Mouse (Mus musculus): ENCODE measurements at regions not wholly inside any gene's neighbourhood (a gene's known extent, or its start where the extent isn't known, plus 50 kb on each side); places are given as distances from the start of the nearest gene placed in this dataset.

DNA sequence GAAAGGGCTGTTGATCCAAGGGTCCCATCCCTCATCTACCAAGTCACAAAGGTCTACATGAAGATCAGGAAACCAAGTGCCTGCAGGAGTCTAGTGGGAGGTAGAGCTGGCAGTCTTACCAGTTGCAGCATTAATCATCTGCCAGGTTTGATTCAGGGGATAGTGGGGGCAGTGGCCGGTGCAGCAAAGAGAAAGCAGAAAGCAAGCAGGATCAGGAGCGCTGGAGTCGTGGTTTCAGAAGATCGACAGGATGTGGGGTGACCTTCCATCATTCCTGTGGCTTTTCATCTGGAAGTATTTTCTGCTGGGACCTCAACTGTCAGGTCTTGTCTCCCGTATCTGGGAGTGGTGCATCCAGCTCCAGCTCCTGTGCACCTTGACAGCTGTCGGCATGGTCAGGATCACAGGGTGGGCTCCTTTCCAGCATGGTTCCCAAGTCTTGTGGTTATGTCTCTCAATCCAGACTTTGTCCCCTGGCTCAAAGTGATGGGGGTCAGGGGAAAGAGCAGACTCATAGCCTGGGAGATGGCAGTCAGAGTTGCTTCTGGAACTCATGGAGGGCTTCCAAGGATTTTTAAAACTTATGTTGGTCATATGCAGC is 51.2 kb upstream of the Fzd7 start:
- Histone ChIP-seq H3K9ac (ENCODE audit: low read depth, low read length) (no peak overlapping the region), H3K27ac (ENCODE audit: low read depth, low read length) (no peak overlapping the region), H3K4me3 (ENCODE audit: low read length) (no peak overlapping the region), H3K36me3 (ENCODE audit: control insufficient read depth, insufficient read depth, low read length) (no peaks in the 10 kb centered on the region), H3K4me2 (replicated peaks; ENCODE audit: low read depth, low read length) (no peak overlapping the region), H3K27me3 (ENCODE audit: control insufficient read depth, insufficient read depth, low read length) (no peaks in the 10 kb centered on the region), H3K4me1 (ENCODE audit: control insufficient read depth, insufficient read depth, low read length) (0 out of 2 replicates have a peak, but pooled peaks cover 5% of the 10 kb centered on the region), H3K9me3 (ENCODE audit: control insufficient read depth, low read length) (no peaks in the 10 kb centered on the region)
- 65% methylated on average over 6 of the region's 6 CpGs for WGBS
- no peak for ATAC-seq (ENCODE audit: low FRiP score, low TSS enrichment)
